Mouse (Mus musculus) limb, embryonic 14.5 days (tissue): ENCODE results near the gene Ccl28. TPM values are rescaled to one million over a fixed set of nuclear protein-coding genes. Genes with fewer than 3 reads are reported as not detected.
"Not testable (repeated sequence)": the region's sequence is repeated elsewhere in the genome, so short reads cannot be mapped to it uniquely, and the experiment has no call there.

Experiments
- ATAC-seq: fragments of 200-750 bp; cut with Nextera tagmentation; 2 replicates; pipeline ENCODE4 v1.8.0; 2017; ENCODE audit warnings: low read depth, moderate number of reproducible peaks, moderate TSS enrichment; ENCODE audit not compliant: low FRiP score
- DNase-seq: peaks from one replicate; pipeline ENCODE4 v3.0.0-alpha.2; 2015; ENCODE audit warnings: low spot score
- H3K27ac ChIP-seq: fragments of 300-500 bp; sonication (generic); replicated peaks from 2 replicates; pipeline ENCODE4 v1.5.1; 2014; ENCODE audit warnings: low read depth, mild to moderate bottlenecking, low read length, moderate library complexity, mixed read lengths
- H3K27me3 ChIP-seq: fragments of 300-500 bp; sonication (generic); 2 replicates; pipeline ENCODE4 v1.6.1; 2014; ENCODE audit warnings: low read length, mixed read lengths; ENCODE audit not compliant: control insufficient read depth, insufficient read depth
- H3K36me3 ChIP-seq: fragments of 300-500 bp; sonication (generic); 2 replicates; pipeline ENCODE4 v1.6.1; 2014; ENCODE audit warnings: mild to moderate bottlenecking, low read length, moderate library complexity, mixed read lengths; ENCODE audit not compliant: control insufficient read depth, insufficient read depth
- H3K4me1 ChIP-seq: fragments of 300-500 bp; sonication (generic); 2 replicates; pipeline ENCODE4 v1.6.1; 2014; ENCODE audit warnings: antibody characterized with exemption, low read length, mixed read lengths; ENCODE audit not compliant: control insufficient read depth, insufficient read depth
- H3K4me2 ChIP-seq: fragments of 300-500 bp; sonication (generic); replicated peaks from 2 replicates; pipeline ENCODE4 v1.6.1; 2014; ENCODE audit warnings: low read depth, mild to moderate bottlenecking, low read length, moderate library complexity; ENCODE audit not compliant: severe bottlenecking
- H3K4me3 ChIP-seq: fragments of 300-500 bp; sonication (generic); replicated peaks from 2 replicates; pipeline ENCODE4 v1.5.1; 2014; ENCODE audit warnings: low read length
- H3K9ac ChIP-seq: fragments of 300-500 bp; sonication (generic); 2 replicates; pipeline ENCODE4 v1.6.1; 2014; ENCODE audit warnings: mild to moderate bottlenecking, low read depth, low read length, moderate library complexity; ENCODE audit not compliant: severe bottlenecking
- H3K9me3 ChIP-seq: fragments of 300-500 bp; sonication (generic); 2 replicates; pipeline ENCODE4 v1.6.1; 2016; ENCODE audit warnings: low read length; ENCODE audit not compliant: control insufficient read depth
- POLR2A ChIP-seq: fragments of 200-500 bp; IDR thresholded peaks from 2 replicates; pipeline ENCODE4 v1.8.0; 2012; ENCODE audit warnings: inconsistent platforms, mild to moderate bottlenecking, moderate library complexity, borderline replicate concordance; ENCODE audit not compliant: insufficient read depth, insufficient read length; ENCODE audit errors: extremely low read depth
- WGBS: fragments of 180-500 bp; shearing (Covaris S2); extraction: QIAGEN DNeasy Blood & Tissue Kit; methylation state at CpG from one replicate; pipeline ENCODE4 v1.1.7; 2014; 5-methylcytosine and 5-hydroxymethylcytosine counted together
- polyA plus RNA-seq, 2 experiments: library from polyadenylated mRNA; depleted of rRNA in 1 of 2; stranded (reverse) in 1 of 2; unstranded in 1 of 2; fragments of >200 nt; fragmentation: Nextera tagmentation in 1 of 2; extraction: Ambion mirVana in 1 of 2; gene quantifications; 2 replicates each; pipeline versions ENCODE4 v1.2.1 to v1.2.3; 2012 to 2014

Gene Ccl28
- polyA plus RNA-seq, 2 experiments, result 0.07 to 0.23 TPM

DNA sequence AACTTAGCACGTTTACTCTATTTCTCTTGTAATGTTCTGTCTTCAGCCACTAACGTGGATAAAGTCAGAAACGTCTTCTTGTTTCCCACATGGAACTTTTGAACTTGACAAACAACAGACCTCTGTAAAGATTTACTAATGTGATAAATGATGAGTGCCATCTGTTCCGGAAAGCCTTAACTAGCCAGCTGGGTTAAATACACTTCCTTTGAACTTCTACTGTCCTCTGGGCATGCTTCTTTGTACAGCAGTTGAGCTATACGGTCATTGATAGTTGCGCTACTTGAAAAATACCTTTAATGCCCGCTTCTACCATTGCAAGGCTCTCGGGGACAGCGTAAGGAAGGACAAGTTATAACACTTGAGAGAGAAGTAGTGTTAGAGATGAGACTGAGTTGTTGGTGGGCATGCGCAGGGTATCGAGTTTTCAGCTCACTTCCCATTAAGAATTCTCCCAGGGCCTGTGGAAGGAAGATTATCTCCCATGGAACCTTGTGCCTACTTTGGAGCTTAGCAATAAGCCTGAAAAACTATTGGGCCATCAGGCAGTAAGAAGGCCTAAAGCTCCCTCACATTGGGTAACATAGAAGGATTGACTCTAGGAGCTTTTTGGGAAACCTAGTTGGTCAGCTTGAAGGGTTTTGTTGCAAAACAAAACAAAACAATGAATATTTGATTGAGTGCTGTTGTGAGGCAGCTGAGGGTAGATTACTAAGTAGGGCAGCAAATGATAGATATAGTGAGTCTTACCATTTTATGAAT is 61.0 kb downstream of the Ccl28 start:
- Histone ChIP-seq H3K4me2 (no peak overlapping the region), H3K4me3 (no peak overlapping the region), H3K9me3 (no peaks in the 10 kb centered on the region), H3K9ac (no peak overlapping the region), H3K4me1 (no peaks in the 10 kb centered on the region; the same call in 1 of the 2 replicates), H3K27ac (no peak overlapping the region), H3K27me3 (no peaks in the 10 kb centered on the region), H3K36me3 (no peaks in the 10 kb centered on the region)
- TF ChIP-seq POLR2A, result no peak
- 41% methylated on average over 11 of the region's 11 CpGs for WGBS
- no peak for ATAC-seq
- DNase-seq, result no peak

GRCm38 (mm10) chr13:119689709-119690038 is 66.1 kb downstream of the Ccl28 start:
- TF ChIP-seq POLR2A, result no peak
- peaks cover 10% of the 10 kb centered on the region; the same call in 1 of the 2 replicates for H3K4me1 ChIP-seq
- no peaks in the 10 kb centered on the region for H3K9me3 ChIP-seq
- H3K9ac ChIP-seq, result no peak overlapping the region
- DNase-seq (no peak), ATAC-seq (no peak)
- WGBS, result 7% methylated on average over 5 of the region's 5 CpGs
- no peak overlapping the region for H3K27ac ChIP-seq
- no peaks in the 10 kb centered on the region; the same call in 1 of the 2 replicates for H3K36me3 ChIP-seq
- H3K27me3 ChIP-seq, result no peaks in the 10 kb centered on the region
- H3K4me3 ChIP-seq, result peak overlapping the region; percentile 93
- H3K4me2 ChIP-seq, result peak overlapping the region; percentile 43

GRCm38 (mm10) chr13:119690039-119690728 is 66.6 kb downstream of the Ccl28 start, which contains the start of gene Hmgcs1:
Hmgcs1 (plus strand) TSS chr13:119690379.
- Histone ChIP-seq H3K4me1 (0 out of 2 replicates have a peak, but pooled peaks cover 10% of the 10 kb centered on the region), H3K9me3 (no peaks in the 10 kb centered on the region), H3K4me3 (peak within 1 kb of the TSS; percentile 93), H3K9ac (peak within 1 kb of the TSS; percentile 86), H3K36me3 (no peaks in the 10 kb centered on the region; the same call in 1 of the 2 replicates), H3K4me2 (peak within 1 kb of the TSS; percentile 71), H3K27ac (peak within 1 kb of the TSS; percentile 93), H3K27me3 (no peaks in the 10 kb centered on the region)
- DNase-seq (peak; percentile 99), ATAC-seq (peak; percentile 99)
- 2% methylated on average over 49 of the region's 59 CpGs for WGBS
- peak; percentile 86; the same call in 1 of the 2 replicates for TF ChIP-seq POLR2A

GRCm38 (mm10) chr13:119690876-119691620 is 67.4 kb downstream of the Ccl28 start:
- TF ChIP-seq POLR2A, result no peak
- peak overlapping the region; percentile 86 for H3K9ac ChIP-seq
- H3K9me3 ChIP-seq, result no peaks in the 10 kb centered on the region
- DNase-seq (no peak), ATAC-seq (no peak)
- H3K27me3 ChIP-seq, result no peaks in the 10 kb centered on the region
- peak overlapping the region; percentile 71 for H3K4me2 ChIP-seq
- peak overlapping the region; percentile 93; the same call in 1 of the 2 replicates for H3K27ac ChIP-seq
- H3K4me1 ChIP-seq, result 0 out of 2 replicates have a peak, but pooled peaks cover 15% of the 10 kb centered on the region
- peak overlapping the region; percentile 93 for H3K4me3 ChIP-seq
- 2% methylated on average over 7 of the region's 7 CpGs for WGBS
- H3K36me3 ChIP-seq, result no peaks in the 10 kb centered on the region; the same call in 1 of the 2 replicates

- not testable (repeated sequence) for DNase-seq, H3K9me3 ChIP-seq, ATAC-seq, H3K36me3 ChIP-seq, H3K27me3 ChIP-seq, H3K27ac ChIP-seq
- 78% methylated on average over 3 of the region's 3 CpGs for WGBS
- Histone ChIP-seq H3K9ac (0 out of 2 replicates have a peak overlapping the region, but pooled peaks have one; percentile 86), H3K4me1 (0 out of 2 replicates have a peak, but pooled peaks cover 15% of the 10 kb centered on the region), H3K4me3 (peak overlapping the region; percentile 93), H3K4me2 (peak overlapping the region; percentile 71)
These were observed 68.3 kb downstream of the Ccl28 start for GRCm38 (mm10) chr13:119691958-119692357.
